Mouse (Mus musculus) kidney, adult 18-20 months (tissue): Measurements from ENCODE around the gene Dand5.
"Not testable (repeated sequence)": the region's sequence is repeated elsewhere in the genome, so short reads cannot be mapped to it uniquely, and the experiment has no call there.

Experiments used
- DNase-seq: peaks from one replicate; pipeline ENCODE4 v3.0.0; 2021

The Dand5 gene

DNA sequence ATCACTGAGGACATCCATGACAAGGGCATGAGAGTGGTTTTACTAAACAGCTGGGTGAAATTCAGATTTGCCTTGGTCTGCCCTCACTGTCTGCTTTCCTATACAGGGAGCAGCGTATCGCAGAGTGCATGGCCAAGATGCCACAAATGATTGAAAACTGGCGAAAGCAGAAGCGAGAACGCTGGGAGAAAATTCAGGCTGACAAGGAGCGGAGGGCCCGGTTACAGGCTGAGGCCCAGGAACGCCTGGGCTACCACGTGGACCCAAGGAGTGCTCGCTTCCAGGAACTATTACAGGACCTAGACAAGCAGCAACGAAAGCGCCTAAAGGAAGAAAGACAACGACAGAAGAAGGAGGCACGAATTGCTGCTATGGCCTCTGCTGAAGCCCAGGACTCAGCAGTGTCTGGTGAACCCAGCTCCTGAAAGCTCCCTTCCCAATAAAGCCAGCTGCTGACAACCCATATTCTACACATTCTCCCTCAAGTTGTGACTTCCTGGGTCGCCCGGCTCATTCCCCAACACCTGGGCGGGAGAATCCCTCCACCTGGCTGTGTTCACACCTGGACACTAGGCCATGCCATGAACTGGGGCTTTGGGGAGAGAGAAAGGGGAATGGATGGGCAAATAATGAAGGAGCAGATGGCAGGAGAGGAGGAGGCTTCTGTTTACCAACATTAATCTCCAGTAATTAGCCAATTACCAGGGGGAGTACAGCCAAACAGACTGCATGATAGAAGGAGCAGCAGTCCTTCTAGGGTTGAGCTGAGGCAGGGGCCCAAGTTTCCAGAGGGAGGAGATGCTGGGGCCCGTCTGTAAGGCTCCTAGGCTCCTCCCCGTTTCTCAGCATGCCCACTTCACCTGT is 11.6 kb upstream of the Dand5 start:
- no peak for DNase-seq

DNA sequence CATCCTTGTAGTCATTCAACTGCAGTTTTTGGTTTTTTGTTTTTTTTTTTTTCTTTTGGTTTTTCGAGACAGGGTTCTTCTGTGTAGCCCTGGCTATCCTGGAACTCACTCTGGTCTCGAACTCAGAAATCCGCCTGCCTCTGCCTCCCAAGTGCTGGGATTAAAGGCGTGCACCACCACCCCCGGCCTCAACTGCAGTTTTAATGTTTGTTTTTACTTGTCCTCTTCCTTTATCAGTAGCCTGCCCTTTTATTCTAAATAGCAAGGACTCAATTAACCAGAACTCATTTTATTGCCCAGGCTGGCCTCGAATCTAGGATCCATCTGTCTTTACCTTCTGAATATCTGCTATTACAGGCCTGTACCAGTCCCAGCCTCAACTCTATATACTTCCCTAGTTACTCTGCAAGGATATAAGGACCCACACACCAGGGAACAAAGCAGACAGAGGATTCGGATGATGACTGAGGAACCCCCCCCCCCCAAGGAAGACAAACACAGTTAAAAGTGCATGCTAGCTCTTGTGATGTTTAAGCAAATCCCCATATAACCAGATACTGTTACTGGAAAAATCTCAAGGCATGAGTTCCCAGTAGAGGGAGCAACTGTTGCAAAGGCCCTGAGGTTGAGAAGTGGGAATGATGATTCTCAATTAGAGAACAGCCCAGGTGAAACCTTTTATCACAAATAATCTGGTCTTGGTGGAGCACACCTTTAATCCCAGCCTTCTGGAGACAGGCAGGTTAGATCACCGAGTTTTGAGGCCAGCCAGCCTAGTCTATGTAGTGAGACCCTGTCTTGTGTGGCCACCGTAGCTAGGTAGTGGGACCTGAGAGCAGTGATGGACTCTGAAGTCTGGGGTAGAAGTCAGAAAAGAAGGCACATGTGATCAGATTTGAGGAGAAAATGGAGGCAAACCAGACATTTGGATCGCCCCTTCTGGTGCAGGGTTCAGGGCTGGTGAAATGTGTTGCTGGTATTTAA is 10.4 kb upstream of the Dand5 start:
- no peak for DNase-seq

DNA sequence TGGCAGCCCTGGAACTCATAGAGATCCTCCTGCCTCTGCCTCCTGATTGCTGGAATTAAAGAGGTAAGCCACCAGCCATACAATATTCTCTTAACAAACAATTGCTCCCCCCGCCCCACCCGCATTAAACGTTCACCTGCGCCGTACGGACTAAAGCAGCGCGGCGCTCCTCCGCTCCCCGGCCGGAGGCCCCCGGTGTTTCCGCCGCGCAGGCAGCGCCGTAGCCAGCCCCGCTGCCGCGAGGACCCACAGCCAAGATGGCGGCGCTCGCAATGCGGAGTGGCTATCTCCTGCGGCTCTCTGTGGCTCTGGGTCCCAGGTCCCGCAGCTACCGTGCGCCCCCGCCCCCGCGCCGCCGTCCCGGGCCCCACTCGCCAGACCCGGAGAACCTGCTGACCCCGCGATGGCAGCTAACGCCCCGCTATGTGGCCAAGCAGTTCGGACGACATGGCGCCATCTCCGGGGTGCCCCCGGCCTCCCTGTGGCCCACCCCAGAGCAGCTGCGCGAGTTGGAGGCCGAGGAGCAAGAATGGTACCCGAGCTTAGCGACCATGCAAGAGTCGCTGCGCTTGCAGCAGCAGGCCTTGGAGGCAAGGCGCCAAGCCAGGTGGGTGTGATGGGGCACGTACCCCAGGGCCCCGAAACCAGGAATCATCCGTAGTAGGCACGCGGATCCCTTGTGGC is 9.6 kb upstream of the Dand5 start:
- peak; percentile 85 for DNase-seq

DNA sequence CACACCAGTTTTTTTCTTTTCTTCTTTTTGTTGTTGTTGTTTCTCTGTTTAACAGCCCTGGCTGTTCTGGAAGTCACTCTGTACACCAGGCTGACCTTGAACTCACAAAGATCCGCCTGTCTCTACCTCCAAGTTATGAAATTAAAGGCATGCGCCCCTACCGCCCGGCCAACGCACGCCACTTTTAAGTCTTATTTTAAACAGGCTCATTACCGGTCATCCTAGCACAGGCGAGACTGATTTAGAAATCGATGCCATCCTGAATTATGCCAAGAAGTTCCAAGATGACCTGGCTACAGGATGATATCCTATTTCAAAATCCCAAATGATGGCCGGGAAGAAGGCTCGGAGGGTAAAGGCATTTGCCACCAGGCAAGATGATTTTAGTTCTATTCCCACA is 8.9 kb upstream of the Dand5 start, which contains the start of gene Gadd45gip1:
Gene Gadd45gip1 (plus strand): TSS at position 33 of the 400 bp plus-strand sequence.
- DNase-seq, result peak; percentile 36

DNA sequence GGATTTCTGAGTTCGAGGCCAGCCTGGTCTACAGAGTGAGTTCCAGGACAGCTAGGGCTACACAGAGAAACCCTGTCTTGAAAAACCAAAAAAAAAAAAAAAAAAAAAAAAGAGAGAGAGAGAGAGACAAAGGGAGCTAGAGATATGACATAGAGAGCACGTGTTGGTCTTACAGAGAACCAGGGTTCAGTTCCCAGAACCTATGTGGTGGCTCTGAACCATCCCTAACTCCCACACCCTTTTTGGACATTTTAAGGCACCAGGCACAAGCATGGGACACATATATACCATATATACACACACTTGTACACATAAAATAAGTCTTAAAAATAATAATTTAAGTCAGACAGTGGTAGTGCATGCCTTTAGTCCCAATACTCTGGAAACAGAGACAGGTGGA is 3.9 kb upstream of the Dand5 start:
- DNase-seq, result not testable (repeated sequence)

DNA sequence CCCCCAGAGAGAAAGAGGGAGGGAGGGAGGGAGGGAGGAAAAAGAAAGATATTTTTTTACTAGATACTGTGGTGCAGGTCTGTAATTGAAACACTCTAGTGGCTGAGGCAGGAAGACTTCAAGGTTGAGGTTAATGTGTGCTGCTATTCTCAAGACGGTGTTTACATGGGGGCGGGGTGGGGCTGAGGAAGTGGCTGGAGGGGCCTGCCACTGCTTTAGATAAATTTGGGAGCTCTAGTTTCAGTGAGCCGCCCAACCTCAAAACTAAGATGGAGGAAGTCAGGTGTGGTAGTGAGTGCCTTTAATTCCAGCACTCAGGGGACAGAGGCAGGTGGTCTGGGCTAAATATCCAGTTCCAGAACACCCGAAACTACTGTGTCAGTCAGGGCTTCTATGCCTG is 3.0 kb upstream of the Dand5 start:
- DNase-seq, result no peak

DNA sequence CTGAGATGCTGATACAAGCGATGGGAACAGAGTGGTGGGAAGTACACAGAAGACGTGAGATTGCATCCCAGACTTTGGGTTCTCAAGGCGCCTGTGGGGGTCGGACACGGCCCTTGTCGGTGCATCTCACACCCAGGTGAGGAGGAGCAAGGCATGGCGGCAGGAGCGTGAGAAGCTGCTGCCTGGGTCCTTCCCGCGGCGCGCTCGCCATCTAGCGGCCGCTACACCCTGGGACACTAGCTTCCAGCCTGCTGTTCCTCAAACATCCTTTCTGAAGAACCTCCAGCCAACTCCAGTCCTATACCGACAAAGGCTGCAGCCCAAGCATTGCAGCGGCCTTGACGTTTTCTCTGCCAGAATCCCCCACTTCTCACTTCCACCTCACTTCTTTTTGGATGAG is 1.0 kb upstream of the Dand5 start:
- DNase-seq, result peak; percentile 63

DNA sequence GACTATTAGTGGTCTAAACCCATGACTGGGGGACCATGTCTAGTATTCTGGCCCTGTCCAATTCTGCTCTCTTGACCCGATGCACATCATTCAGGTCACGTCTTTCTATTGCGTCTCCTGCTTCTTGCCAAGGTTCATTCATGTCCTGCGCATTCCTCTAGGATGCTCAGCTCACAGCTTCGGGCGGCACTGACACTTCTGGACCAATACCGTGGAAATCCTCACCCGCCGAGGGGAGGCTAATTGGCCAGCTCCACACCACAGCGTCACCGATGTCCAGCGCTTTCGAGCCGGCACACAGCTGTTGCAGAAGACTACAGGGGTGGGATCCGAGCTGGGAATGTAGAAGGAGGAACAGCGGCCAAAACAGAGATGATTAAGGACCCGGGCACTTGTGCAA is 6.5 kb downstream of the Dand5 start:
- DNase-seq, result no peak

DNA sequence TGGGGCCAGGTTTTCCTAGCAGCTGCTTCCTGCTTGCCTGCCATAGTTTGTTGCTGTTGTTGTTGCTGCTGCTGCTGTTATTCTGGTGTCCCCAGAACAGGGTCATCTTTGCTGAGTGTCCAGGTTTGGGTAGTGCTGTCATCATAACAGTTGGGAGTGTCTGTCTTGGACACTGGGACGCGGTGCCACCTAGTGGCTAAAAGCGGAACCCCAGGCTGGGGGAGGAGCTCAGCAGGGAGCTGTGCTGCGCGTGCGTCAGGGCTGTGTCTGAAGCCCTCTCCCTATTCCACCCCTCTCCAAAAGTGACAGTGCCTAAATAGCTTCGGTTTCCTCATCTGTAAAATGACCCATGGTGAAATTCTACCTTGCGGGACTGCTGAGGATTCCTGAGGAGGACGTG is 7.1 kb downstream of the Dand5 start:
- peak; percentile 96 for DNase-seq

DNA sequence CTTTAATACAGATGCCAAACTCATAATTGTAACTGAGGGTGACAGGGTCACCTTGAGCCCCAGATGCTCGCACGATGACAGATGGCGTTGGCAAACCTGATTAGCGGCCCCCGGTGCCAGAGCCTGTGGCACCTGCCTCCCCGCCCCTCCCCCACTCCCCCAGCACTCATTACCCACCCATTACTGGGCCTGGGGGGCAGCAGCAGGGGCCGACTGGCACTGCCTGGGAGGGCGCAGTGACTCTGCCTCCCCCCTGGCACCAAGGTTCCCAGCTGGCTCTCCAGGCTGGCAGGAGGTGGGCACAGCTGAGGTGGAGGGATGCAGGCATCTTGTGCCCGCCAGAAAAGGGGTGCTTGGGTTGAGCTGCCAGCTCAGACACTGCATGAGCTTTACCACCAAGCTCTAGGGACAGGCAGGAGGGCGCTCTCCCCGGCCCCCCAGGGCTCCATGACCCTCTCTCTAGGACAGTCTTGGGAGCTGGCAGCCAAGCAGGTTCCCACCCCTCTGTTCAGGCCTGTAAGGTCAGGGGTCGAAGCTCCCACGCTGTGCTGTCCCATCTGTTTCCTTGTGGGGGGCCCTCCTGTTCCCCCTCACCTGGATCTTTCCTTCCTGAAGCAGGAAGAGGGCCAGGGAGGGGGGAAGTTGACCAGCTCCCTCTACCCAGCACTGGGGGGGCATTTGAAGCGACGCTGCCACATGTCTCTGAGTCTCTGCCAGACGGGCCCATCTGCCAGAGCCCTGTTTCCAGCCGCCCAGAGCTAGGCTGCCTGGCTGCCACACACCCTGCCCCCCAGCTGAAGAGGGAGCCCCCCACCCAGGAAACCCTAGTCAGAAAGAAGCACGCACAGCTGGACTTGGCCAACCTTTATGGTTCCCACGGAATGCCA is 7.8 kb downstream of the Dand5 start:
- no peak for DNase-seq

DNA sequence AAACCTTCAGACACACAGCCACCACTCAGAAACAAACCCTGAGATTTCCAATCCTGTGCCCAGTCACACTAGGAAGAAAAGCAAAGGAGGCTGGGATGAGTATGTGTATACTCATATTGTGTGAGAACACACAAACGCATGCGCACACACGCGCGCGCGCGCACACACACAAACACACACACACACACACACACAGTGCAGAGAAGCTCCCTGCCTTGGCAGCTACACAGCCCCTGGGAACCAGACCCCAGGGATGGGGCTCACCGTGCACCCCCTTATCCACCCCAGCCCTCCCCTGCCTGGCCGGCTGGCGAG is 8.4 kb downstream of the Dand5 start:
- DNase-seq, result no peak

DNA sequence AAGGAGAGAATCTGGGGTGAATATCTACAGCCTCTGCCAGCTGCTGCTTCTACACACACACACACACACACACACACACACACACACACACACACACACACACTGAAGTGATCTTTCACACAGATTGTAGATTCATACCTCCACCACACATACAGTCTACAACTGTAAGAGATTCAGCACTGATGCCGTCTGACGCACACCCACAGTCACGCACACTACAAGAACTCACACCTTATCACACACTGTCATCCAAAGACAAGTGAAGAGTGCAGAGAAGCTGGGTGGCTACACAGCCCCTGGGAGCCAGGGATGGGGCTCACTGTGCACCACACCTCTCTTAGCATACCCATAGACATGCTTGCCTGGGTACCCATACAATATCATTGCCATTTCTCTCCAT is 8.8 kb downstream of the Dand5 start:
- DNase-seq, result no peak

DNA sequence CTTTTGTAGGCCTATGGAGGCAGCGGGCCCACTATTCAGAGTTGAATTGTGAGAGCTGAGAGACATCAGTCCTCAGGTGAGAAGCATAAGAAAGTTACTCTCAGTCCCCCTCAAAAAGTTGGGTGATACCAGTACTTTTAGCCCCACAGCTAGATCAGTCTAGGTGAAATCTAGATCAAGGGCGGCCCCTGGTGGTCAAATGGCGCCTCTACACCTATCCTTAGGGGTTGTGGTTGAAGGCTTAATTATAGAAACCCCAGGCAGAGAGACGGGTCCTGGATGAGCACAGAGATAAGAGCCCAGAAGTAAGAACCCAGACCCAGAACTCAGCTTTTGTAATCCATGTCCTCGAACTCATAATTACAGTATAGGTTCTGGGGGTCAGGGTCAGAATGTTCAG is 9.6 kb downstream of the Dand5 start:
- peak; percentile 85 for DNase-seq

DNA sequence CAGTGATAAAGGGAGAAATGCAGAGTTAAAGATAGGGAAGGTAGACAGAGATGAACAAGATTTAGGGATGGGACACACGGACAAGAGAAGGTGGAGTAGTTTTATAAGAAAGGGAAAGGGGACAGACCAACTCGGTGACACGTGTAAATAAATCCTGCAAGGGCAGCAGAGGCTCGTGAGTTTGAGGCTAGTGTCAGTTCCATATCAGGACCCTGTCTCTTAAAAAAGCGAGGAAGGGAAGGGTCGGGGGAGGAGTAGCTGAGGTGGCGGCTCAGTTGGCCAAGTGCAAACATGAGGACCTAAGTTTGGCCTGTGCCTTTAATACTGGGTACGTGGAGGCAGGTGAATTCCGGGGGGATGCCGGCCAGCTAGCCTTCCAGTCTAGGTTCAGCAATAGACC is 11.3 kb downstream of the Dand5 start:
- DNase-seq, result no peak

DNA sequence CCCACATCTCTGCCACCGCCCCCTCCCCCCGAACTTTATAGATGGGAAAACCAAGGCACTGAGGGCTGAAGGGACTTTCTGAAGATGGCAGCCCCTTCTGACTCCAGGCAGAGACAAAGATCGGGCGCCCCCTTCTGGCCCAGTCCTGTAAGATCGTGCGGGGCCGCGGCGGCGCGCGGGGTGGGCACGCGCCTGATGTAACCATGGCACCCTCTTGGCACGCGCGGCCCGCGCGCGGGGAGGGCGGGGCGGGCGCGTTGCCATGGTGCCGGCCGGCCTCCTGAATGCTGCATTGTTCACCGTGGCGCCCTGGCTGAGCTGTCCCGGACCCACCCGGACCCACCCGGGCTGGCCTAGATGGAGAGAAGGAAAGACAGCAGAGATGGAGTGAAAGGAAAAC is 11.7 kb downstream of the Dand5 start:
- peak; percentile 94 for DNase-seq

DNA sequence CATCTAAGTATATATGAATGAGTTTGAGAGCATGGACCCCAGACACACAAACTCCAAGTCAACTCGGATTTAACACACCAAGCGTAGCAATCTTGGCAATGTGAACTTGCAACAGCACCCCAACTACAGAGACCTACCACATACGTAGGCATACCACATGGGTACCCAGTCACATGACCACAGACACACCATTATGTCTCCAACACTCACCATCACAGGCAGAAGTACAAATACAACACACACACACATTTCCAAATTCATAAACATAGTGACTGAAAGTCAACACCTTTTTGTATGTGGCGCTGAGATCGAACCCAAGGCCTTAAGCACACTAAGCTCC is 12.7 kb downstream of the Dand5 start:
- no peak for DNase-seq

DNA sequence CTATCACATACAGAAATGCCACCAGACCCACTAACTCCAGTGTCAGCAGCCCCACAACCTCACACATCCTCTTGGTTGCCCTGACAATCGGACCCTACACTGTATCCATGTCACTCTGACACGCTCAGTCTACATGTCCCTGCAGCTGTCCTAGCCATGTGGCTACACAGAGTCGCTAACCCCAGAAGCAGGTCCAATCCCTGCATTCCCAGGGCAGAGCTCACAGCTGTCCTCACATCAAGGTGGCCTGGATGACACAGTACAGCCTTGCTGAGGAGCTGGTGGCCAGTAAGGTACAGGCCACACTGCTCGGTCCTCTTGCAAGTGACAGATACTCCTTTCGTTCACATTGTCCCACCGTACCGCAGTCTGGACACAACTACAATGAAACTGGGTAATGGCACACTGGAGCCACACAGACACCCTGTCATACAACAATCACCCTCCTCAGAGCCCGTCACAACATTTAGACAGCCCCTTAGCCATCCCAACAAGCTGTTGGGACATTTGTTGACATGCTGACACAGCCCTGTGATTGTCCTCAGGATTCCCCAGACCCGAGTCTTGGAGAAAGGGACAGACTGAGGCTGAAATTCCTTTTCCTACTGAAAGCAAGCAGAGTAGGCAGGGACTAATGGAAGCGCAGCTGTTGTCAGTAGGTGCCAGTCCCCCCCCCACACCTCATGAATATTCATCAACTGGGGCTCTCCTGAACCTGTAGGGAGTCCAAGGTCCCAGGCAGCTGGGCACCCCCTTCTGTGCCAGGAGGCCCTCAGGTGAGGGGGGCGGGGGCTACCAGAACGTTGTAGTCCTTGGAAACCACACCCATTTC is 13.3 kb downstream of the Dand5 start:
- DNase-seq, result no peak

DNA sequence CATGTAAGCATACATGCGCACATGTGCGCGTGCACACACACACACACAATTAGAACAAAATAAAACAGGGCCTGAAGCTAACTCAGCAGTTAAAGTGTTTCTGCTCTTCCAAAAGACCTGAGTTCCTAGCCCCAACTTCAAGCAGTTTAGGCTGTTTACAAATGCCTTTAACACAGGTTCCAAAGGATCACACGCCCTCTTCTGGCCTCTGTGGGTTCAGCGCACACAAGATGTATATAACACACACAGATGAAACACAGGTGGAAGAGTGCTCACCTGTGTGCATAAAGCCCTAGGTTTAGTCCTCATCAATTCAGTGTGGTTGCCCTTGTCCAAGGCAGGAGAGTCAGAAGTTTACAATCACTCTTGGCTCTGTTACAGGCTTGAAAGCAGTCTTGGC is 16.6 kb downstream of the Dand5 start:
- no peak for DNase-seq

DNA sequence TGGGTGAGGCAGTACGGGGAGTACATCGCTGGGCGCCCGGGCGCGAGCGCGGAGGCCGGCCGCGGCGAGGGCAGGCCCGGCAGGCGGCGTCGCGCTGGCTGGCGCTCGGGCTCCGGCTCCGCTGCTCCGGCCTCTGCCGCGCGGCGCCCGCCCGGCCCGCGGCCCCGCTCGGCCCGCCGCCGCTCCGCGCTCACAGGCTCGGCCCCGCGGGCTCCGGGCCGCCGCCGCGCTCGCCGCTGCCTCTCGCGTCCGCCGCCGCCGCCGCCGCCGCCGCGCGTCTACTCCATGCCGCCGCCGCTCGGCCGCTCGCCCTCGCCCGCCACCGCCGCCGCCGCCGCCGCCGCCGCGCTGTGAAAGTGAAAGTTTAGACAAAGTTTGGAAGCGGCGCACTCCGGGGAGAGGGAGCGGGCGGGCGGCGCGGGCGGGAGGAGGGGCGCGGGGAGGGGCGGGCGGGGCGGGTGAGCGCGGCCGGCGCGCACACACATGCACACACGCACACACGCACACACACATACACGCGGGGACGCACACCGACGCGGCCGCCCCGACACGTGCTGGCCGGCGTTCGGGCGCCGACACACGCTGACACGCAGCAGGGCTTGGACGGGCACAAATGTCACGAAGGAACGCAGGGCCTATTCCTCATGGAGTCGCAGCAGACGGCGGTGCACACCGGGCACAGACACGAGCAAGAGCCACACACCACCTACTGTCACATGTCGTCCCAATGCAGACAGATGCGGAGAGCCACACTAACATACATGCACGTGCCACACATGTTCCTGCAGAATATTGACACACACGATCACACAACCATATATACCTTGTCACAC is 22.4 kb downstream of the Dand5 start, which contains the start of gene Nfix:
Gene Nfix (minus strand): TSS at position 346 of the 833 bp plus-strand sequence.
- peak; percentile 78 for DNase-seq
